In genomic region chr6:113681271-113681670, GRCm38 (mm10) we compare ENCODE assay signal across 8 mouse cellular contexts. TPM values are rescaled to one million over a fixed set of nuclear protein-coding genes. Genes with fewer than 3 reads are reported as not detected.
DNase-seq lines count a peak whose midpoint lies in the region; ATAC-seq lines count a peak whose summit lies in the region.

No protein-coding gene starts in this region.

- ATAC-seq in forebrain, embryonic 16.5 days: no peak
- ATAC-seq in inflammation-experienced regulatory T-cells, adult 6 months: peak; percentile 87

- no peak overlapping the region for H3K9ac ChIP-seq in forebrain, embryonic 16.5 days (replicated peaks; ENCODE audit: low read depth, low read length)

- no peaks in the 10 kb centered on the region for H3K9me3 ChIP-seq in forebrain, embryonic 10.5 days
- no peaks in the 10 kb centered on the region for H3K9me3 ChIP-seq in forebrain, embryonic 16.5 days (ENCODE audit: control insufficient read depth, low read length)

- H3K4me1 ChIP-seq in forebrain, embryonic 10.5 days: no peaks in the 10 kb centered on the region; the same call in 1 of the 2 replicates
- H3K4me1 ChIP-seq in forebrain, embryonic 16.5 days (replicated peaks; ENCODE audit: control insufficient read depth, insufficient read depth, low read length): no peaks in the 10 kb centered on the region

- no peak overlapping the region for H3K27ac ChIP-seq in forebrain, embryonic 10.5 days
- H3K27ac ChIP-seq in forebrain, embryonic 16.5 days (ENCODE audit: low read length): no peak overlapping the region

- H3K4me3 ChIP-seq in forebrain, embryonic 10.5 days: no peak overlapping the region
- H3K4me3 ChIP-seq in forebrain, embryonic 16.5 days (replicated peaks; ENCODE audit: low read length): no peak overlapping the region

- H3K27me3 ChIP-seq in forebrain, embryonic 10.5 days (ENCODE audit: poor library complexity, severe bottlenecking): no peaks in the 10 kb centered on the region
- no peaks in the 10 kb centered on the region for H3K27me3 ChIP-seq in forebrain, embryonic 16.5 days (replicated peaks; ENCODE audit: control insufficient read depth, insufficient read depth, low read length)

- no peak overlapping the region for H3K4me2 ChIP-seq in forebrain, embryonic 16.5 days (ENCODE audit: low read length)

- DNase-seq in forebrain, embryonic 10.5 days (ENCODE audit: extremely low spot score, low spot score): peak; percentile 73
- DNase-seq in cerebellum, adult 8-10 months: peak; percentile 66
- peak; percentile 80 for DNase-seq in gastrocnemius, adult 18-20 months (ENCODE audit: low spot score)
- peak; percentile 47 to 72 for DNase-seq in left cerebral cortex, adult 8-10 months (ENCODE audit: low spot score in 2 of 2)
- peak; percentile 76 for DNase-seq in mesoderm, embryonic 11.5 days (ENCODE audit: low read depth, low spot score)
- DNase-seq in spleen, postnatal 14 days (ENCODE audit: low spot score in 2 of 2): peak; percentile 80 to 88

- WGBS in forebrain, embryonic 10.5 days: 16% methylated on average over 4 of the region's 4 CpGs
- 30% methylated on average over 4 of the region's 4 CpGs for WGBS in forebrain, embryonic 16.5 days

- no peaks in the 10 kb centered on the region for H3K36me3 ChIP-seq in forebrain, embryonic 10.5 days (replicated peaks)
- H3K36me3 ChIP-seq in forebrain, embryonic 16.5 days (ENCODE audit: control insufficient read depth, insufficient read depth): no peaks in the 10 kb centered on the region

RNA-seq across cellular contexts. Expression of gene Tatdn2, which starts 15.6 kb away (rescaled TPM):
- 0.62 and 0.76 TPM in 2 replicates for polyA plus RNA-seq in forebrain, embryonic 10.5 days (2016; fragmentation: Nextera tagmentation; extraction: Ambion mirVana)
- 1.1 and 1.6 TPM in 2 replicates for polyA plus RNA-seq in forebrain, embryonic 16.5 days (2015; fragmentation: Nextera tagmentation; extraction: Ambion mirVana)
- 10 to 100 TPM; 38.0 to 47.5 TPM for total RNA-seq in gastrocnemius, adult 18-20 months (2021)
- 1 to 10 TPM; 3.2 to 7.7 (median 7.5) TPM for polyA plus RNA-seq in inflammation-experienced regulatory T-cells, adult 6 months (2017; shearing (Covaris generic))
- 10 to 100 TPM; 70.4 to 85.5 (median 78.8) TPM for total RNA-seq in left cerebral cortex, adult 8-10 months (2022)

RNA-seq across cellular contexts. Expression of gene Ghrl, which starts 38.4 kb away (rescaled TPM):
- not detected in 2 replicates for polyA plus RNA-seq in forebrain, embryonic 10.5 days (2016; fragmentation: Nextera tagmentation; extraction: Ambion mirVana)
- polyA plus RNA-seq in forebrain, embryonic 16.5 days (2015; fragmentation: Nextera tagmentation; extraction: Ambion mirVana): 0.49 TPM in 1 of 2 replicates, not detected in the other
- not detected for total RNA-seq in gastrocnemius, adult 18-20 months (2021)
- under 1 TPM in 2 of 3 experiments, not detected in 1; 0.64 to 0.73 TPM for polyA plus RNA-seq in inflammation-experienced regulatory T-cells, adult 6 months (2017; shearing (Covaris generic))
- not detected for total RNA-seq in left cerebral cortex, adult 8-10 months (2022)

RNA-seq across cellular contexts. Expression of gene Irak2, which starts 43.0 kb away (rescaled TPM):
- polyA plus RNA-seq in forebrain, embryonic 10.5 days (2016; fragmentation: Nextera tagmentation; extraction: Ambion mirVana): 3.8 and 3.9 TPM in 2 replicates
- polyA plus RNA-seq in forebrain, embryonic 16.5 days (2015; fragmentation: Nextera tagmentation; extraction: Ambion mirVana): 1.4 and 1.5 TPM in 2 replicates
- total RNA-seq in gastrocnemius, adult 18-20 months (2021): 1 to 10 TPM; 4.6 to 9.0 TPM
- polyA plus RNA-seq in inflammation-experienced regulatory T-cells, adult 6 months (2017; shearing (Covaris generic)): 10 to 100 TPM; 18.1 to 35.7 (median 21.5) TPM
- total RNA-seq in left cerebral cortex, adult 8-10 months (2022): 10 to 100 TPM; 20.9 to 28.8 (median 24.0) TPM

RNA-seq across cellular contexts. Expression of gene Vhl, which starts 57.5 kb away (rescaled TPM):
- polyA plus RNA-seq in forebrain, embryonic 10.5 days (2016; fragmentation: Nextera tagmentation; extraction: Ambion mirVana): 41.4 and 42.4 TPM in 2 replicates
- 78.1 and 82.2 TPM in 2 replicates for polyA plus RNA-seq in forebrain, embryonic 16.5 days (2015; fragmentation: Nextera tagmentation; extraction: Ambion mirVana)
- 1 to 10 TPM; 4.2 to 5.0 TPM for total RNA-seq in gastrocnemius, adult 18-20 months (2021)
- polyA plus RNA-seq in inflammation-experienced regulatory T-cells, adult 6 months (2017; shearing (Covaris generic)): 10 to 100 TPM in 2 of 3 experiments, 1 to 10 TPM in 1; 9.9 to 12.3 (median 12.0) TPM
- total RNA-seq in left cerebral cortex, adult 8-10 months (2022): 10 to 100 TPM; 38.6 to 49.8 (median 41.2) TPM

RNA-seq across cellular contexts. Expression of gene Sec13, which starts 59.3 kb away (rescaled TPM):
- 282 and 289 TPM in 2 replicates for polyA plus RNA-seq in forebrain, embryonic 10.5 days (2016; fragmentation: Nextera tagmentation; extraction: Ambion mirVana)
- 231 and 237 TPM in 2 replicates for polyA plus RNA-seq in forebrain, embryonic 16.5 days (2015; fragmentation: Nextera tagmentation; extraction: Ambion mirVana)
- 10 to 100 TPM; 64.7 to 66.4 TPM for total RNA-seq in gastrocnemius, adult 18-20 months (2021)
- polyA plus RNA-seq in inflammation-experienced regulatory T-cells, adult 6 months (2017; shearing (Covaris generic)): 100 to 1,000 TPM; 145 to 155 (median 153) TPM
- 10 to 100 TPM; 62.3 to 72.8 (median 68.6) TPM for total RNA-seq in left cerebral cortex, adult 8-10 months (2022)
